16 mouse cellular contexts compared by ENCODE assay signal in genomic region chr6:99336191-99336590, GRCm38 (mm10).
A peak's percentile ranks its signal among the peaks of the same experiment; 100 is the strongest.
DNase-seq lines count a peak whose midpoint lies in the region; ATAC-seq and TF ChIP-seq lines count a peak whose summit lies in the region.
"Had no signal": no experiment of that assay in that cellular context is flagged by ENCODE, and none has a peak within 500 bp of the region (broad histone marks: within the 10 kb centered on the region; RNA-seq: fewer than 3 reads in every experiment).

No protein-coding gene starts in this region.

- peak overlapping the region; percentile 2; the same call in 1 of the 2 replicates for H3K4me2 ChIP-seq in kidney, embryonic 16.5 days (replicated peaks; ENCODE audit: low read depth, low read length)
- H3K4me2 ChIP-seq: embryonic facial prominence, embryonic 12.5 days; forebrain, embryonic 15.5 days; heart, embryonic 12.5 days; hindbrain, embryonic 14.5 days had no signal

- DNase-seq in gastrocnemius, adult 2 months: no peak
- DNase-seq in gastrocnemius, postnatal 36 days: no peak
- no peak for DNase-seq in kidney, postnatal 10 days
- DNase-seq in spleen, adult 2 months (ENCODE audit: low read depth in 1 of 2, low spot score in 2 of 2): no peak
- DNase-seq in spleen, postnatal 14 days (ENCODE audit: low spot score in 2 of 2): no peak
- DNase-seq in adrenal gland, postnatal 10 days: no peak
- no peak for DNase-seq in lung, adult 18-20 months
- DNase-seq: cerebellum, adult 2 months; cerebellum, postnatal 10 days; gastrocnemius, postnatal 14 days had no signal

- peak overlapping the region; percentile 59; the same call in 1 of the 2 replicates for H3K27ac ChIP-seq in gastrocnemius, adult 2 months
- no peak overlapping the region for H3K27ac ChIP-seq in kidney, embryonic 16.5 days (ENCODE audit: low read length)
- H3K27ac ChIP-seq in spleen, adult 2 months (ENCODE audit: insufficient read depth, low read length): peak overlapping the region; percentile 87
- H3K27ac ChIP-seq: embryonic facial prominence, embryonic 12.5 days; forebrain, embryonic 15.5 days; hindbrain, embryonic 14.5 days had no signal

- H3K27me3 ChIP-seq in kidney, embryonic 16.5 days (ENCODE audit: insufficient read depth, low read length): peaks cover 2% of the 10 kb centered on the region; the same call in 1 of the 2 replicates
- no peaks in the 10 kb centered on the region for H3K27me3 ChIP-seq in spleen, adult 2 months (ENCODE audit: control insufficient read depth, insufficient read depth, low read length)
- H3K27me3 ChIP-seq: embryonic facial prominence, embryonic 12.5 days; forebrain, embryonic 15.5 days; heart, embryonic 12.5 days had no signal

- no peak for TF ChIP-seq CTCF in gastrocnemius, adult 2 months (IDR thresholded peaks at IDR 0.05)
- TF ChIP-seq CTCF in spleen, adult 2 months (IDR thresholded peaks at IDR 0.05; ENCODE audit: extremely low read depth, insufficient read depth, insufficient read length, insufficient replicate concordance): no peak

- no peak for TF ChIP-seq POLR2A in spleen, adult 2 months (IDR thresholded peaks at IDR 0.05; ENCODE audit: low read depth, low read length)

- no peaks in the 10 kb centered on the region for H3K36me3 ChIP-seq in kidney, embryonic 16.5 days (ENCODE audit: insufficient read depth, low read length)
- no peaks in the 10 kb centered on the region for H3K36me3 ChIP-seq in spleen, adult 2 months (ENCODE audit: control insufficient read depth, insufficient read depth, low read length)
- H3K36me3 ChIP-seq: embryonic facial prominence, embryonic 12.5 days; forebrain, embryonic 15.5 days; heart, embryonic 12.5 days; hindbrain, embryonic 10.5 days had no signal

- no peaks in the 10 kb centered on the region for H3K9me3 ChIP-seq in kidney, embryonic 16.5 days (ENCODE audit: low read length)
- H3K9me3 ChIP-seq: embryonic facial prominence, embryonic 12.5 days; forebrain, embryonic 15.5 days; heart, embryonic 12.5 days; hindbrain, embryonic 10.5 days had no signal

- H3K9ac ChIP-seq in kidney, embryonic 16.5 days (replicated peaks; ENCODE audit: low read length): no peak overlapping the region
- H3K9ac ChIP-seq: embryonic facial prominence, embryonic 12.5 days; forebrain, embryonic 15.5 days; heart, embryonic 12.5 days; hindbrain, embryonic 14.5 days had no signal

- no peak for ATAC-seq in kidney, embryonic 16.5 days (ENCODE audit: low FRiP score, low TSS enrichment)
- ATAC-seq: forebrain, embryonic 15.5 days had no signal

- intact Hi-C loops in gastrocnemius, adult 2 months (cut with DNase I): no loop called here
- intact Hi-C loops in gastrocnemius, postnatal 36 days (cut with DNase I): no loop called here

- WGBS in kidney, embryonic 16.5 days: 12% methylated on average over 5 of the region's 5 CpGs
- WGBS in spleen, adult 2 months: 25% methylated on average over 5 of the region's 5 CpGs

- no peak overlapping the region for H3K4me3 ChIP-seq in gastrocnemius, adult 2 months
- H3K4me3 ChIP-seq in kidney, embryonic 16.5 days (ENCODE audit: low read length): no peak overlapping the region
- H3K4me3 ChIP-seq in spleen, adult 2 months (ENCODE audit: extremely low read depth, insufficient read depth, insufficient read length): peak overlapping the region; percentile 2; the same call in 1 of the 2 replicates
- H3K4me3 ChIP-seq: embryonic facial prominence, embryonic 12.5 days; forebrain, embryonic 15.5 days; heart, embryonic 12.5 days; hindbrain, embryonic 10.5 days had no signal

- H3K4me1 ChIP-seq in kidney, embryonic 16.5 days (ENCODE audit: insufficient read depth, low read length): peaks cover 36% of the 10 kb centered on the region
- peaks cover 26% of the 10 kb centered on the region for H3K4me1 ChIP-seq in spleen, adult 2 months (ENCODE audit: control insufficient read depth, insufficient read depth, insufficient read length)
